Mouse (Mus musculus): Measurements from ENCODE around the gene Thpo.

DNA sequence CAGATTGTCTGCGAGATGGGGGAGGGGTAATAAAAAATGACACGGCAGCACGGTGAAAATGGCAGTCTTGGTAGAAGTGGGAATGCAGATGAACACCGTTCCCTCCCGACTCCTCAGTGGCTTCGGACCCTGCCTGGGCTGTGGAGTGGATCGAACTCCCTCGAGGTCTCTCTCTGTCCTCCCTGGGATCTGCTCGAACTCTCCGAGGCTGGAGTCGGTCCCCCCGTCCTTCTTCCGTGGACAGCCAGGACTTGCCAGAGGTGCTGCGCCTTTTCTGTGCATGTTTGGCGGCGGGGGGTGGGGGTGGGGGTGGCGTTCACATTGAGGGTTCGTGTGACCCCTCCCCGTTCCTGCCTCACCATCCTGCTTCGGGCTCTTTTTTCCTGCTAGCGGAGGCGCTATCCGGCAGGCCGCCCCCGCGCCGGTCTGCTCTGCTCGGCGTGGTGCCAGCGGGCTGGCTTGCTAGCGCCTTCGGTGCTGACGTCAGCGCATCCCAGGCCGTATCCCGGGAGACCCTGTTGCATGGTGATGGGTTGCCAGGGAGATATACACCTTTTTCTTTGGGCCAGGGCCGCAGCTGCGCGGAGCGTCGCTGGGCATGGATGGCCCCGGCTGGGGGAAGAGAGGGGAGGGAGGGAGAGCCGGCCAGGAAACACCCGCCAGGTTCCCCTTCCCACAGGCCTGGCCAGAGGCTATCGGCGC, 38.5 kb downstream of the Thpo start:
- TF ChIP-seq CTCF (IDR thresholded peaks at IDR 0.05) (no peak), EP300 (IDR thresholded peaks at IDR 0.05; ENCODE audit: insufficient read depth, low read depth, low read length) (no peak), POLR2A (IDR thresholded peaks at IDR 0.05; ENCODE audit: insufficient read depth, low read depth, low read length) (no peak)
